Comparison of ENCODE assay signal across 8 mouse cellular contexts in the genomic region with DNA sequence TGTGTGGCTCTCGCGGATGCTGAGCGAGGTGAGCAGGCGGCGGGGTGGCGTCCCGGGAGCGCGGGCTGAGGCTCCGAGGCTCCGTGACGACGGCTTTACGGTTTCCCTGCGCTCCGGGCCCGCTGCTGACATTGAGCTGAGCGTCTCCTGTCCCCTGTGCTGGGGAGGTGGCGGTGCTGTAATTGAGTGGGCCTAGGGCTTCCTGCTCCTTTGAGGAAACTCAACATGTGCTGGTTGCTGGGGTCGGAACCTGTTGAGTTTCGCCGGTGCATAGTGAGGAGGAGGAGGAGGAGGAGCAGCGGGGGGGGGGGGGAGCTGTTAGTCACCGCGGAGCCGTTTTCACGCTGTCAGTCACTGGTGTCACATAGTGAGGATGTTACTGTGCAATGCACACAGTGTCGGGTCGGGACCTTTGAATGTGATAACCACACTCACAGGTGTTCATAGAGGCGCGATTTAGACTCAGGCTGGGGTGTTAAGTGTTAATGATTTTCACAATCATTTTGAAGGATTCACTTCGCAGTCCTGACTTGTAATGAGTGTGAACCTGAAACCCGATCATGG. TPM values are rescaled to one million over a fixed set of nuclear protein-coding genes. Genes with fewer than 3 reads are reported as not detected.
DNase-seq lines count a peak whose midpoint lies in the region; ATAC-seq and TF ChIP-seq lines count a peak whose summit lies in the region.

No protein-coding gene starts in this region.

- peaks cover 9% of the 10 kb centered on the region; the same call in 1 of the 2 replicates for H3K79me2 ChIP-seq in liver, adult 2 months (ENCODE audit: control insufficient read depth, insufficient read depth, low read length)

- H3K27me3 ChIP-seq in liver, adult 2 months (ENCODE audit: control insufficient read depth, insufficient read depth, low read length) = no peaks in the 10 kb centered on the region
- H3K27me3 ChIP-seq in embryonic facial prominence, embryonic 11.5 days (ENCODE audit: control insufficient read depth, insufficient read depth, low read length) = no peaks in the 10 kb centered on the region
- H3K27me3 ChIP-seq in intestine, embryonic 15.5 days (replicated peaks) = no peaks in the 10 kb centered on the region
- H3K27me3 ChIP-seq in neural tube, embryonic 13.5 days = no peaks in the 10 kb centered on the region

- H3K4me2 ChIP-seq in embryonic facial prominence, embryonic 11.5 days (ENCODE audit: low read depth, low read length) = peak overlapping the region; percentile 57
- peak overlapping the region; percentile 60 for H3K4me2 ChIP-seq in intestine, embryonic 15.5 days (replicated peaks)
- H3K4me2 ChIP-seq in neural tube, embryonic 13.5 days = peak overlapping the region; percentile 86

- TF ChIP-seq CTCF in liver, adult 2 months (IDR thresholded peaks at IDR 0.05; ENCODE audit: low read depth, low read length) = no peak

- peaks cover 5% of the 10 kb centered on the region for H3K4me1 ChIP-seq in liver, adult 2 months (ENCODE audit: control insufficient read depth, insufficient read depth, low read length)
- no peaks in the 10 kb centered on the region for H3K4me1 ChIP-seq in embryonic facial prominence, embryonic 11.5 days (ENCODE audit: control insufficient read depth, insufficient read depth, low read length)
- H3K4me1 ChIP-seq in intestine, embryonic 15.5 days (replicated peaks) = peaks cover 10% of the 10 kb centered on the region
- peaks cover 25% of the 10 kb centered on the region for H3K4me1 ChIP-seq in neural tube, embryonic 13.5 days (replicated peaks)

- peak overlapping the region; percentile 88 for H3K9ac ChIP-seq in liver, adult 2 months (ENCODE audit: low read depth, low read length)
- peak overlapping the region; percentile 76 for H3K9ac ChIP-seq in embryonic facial prominence, embryonic 11.5 days (replicated peaks; ENCODE audit: low read length)
- peak overlapping the region; percentile 75 for H3K9ac ChIP-seq in intestine, embryonic 15.5 days
- H3K9ac ChIP-seq in neural tube, embryonic 13.5 days = peak overlapping the region; percentile 84

- H3K9me3 ChIP-seq in embryonic facial prominence, embryonic 11.5 days (replicated peaks; ENCODE audit: control insufficient read depth, low read length) = no peaks in the 10 kb centered on the region
- H3K9me3 ChIP-seq in intestine, embryonic 15.5 days = no peaks in the 10 kb centered on the region
- H3K9me3 ChIP-seq in neural tube, embryonic 13.5 days = no peaks in the 10 kb centered on the region

- no peak for DNase-seq in liver, adult 2 months (ENCODE audit: extremely low read depth, low read depth, low spot score)
- no peak for DNase-seq in liver
- DNase-seq in embryonic facial prominence, embryonic 11.5 days (ENCODE audit: low spot score) = no peak
- no peak for DNase-seq in cerebellum, adult 9-10 months
- DNase-seq in urinary bladder, adult 18-20 months (ENCODE audit: low spot score in 2 of 2) = no peak
- DNase-seq in adrenal gland, adult 2 months = no peak

- ATAC-seq in embryonic facial prominence, embryonic 11.5 days (replicated peaks; ENCODE audit: insufficient number of reproducible peaks, low FRiP score, low TSS enrichment, low read depth) = peak; percentile 57
- peak; percentile 39 for ATAC-seq in intestine, embryonic 15.5 days
- peak; percentile 77 for ATAC-seq in neural tube, embryonic 13.5 days (ENCODE audit: low read depth)

- H3K4me3 ChIP-seq in liver, adult 2 months (ENCODE audit: insufficient read depth, low read depth, low read length) = peak overlapping the region; percentile 79
- peak overlapping the region; percentile 96 for H3K4me3 ChIP-seq in embryonic facial prominence, embryonic 11.5 days (ENCODE audit: low read depth, low read length)
- peak overlapping the region; percentile 92 for H3K4me3 ChIP-seq in intestine, embryonic 15.5 days (replicated peaks)
- peak overlapping the region; percentile 98 for H3K4me3 ChIP-seq in neural tube, embryonic 13.5 days

- no peak for TF ChIP-seq POLR2A in liver, adult 2 months (IDR thresholded peaks at IDR 0.05; ENCODE audit: extremely low read depth, insufficient read depth, low read length)

- under 1% methylated on average over 33 of the region's 33 CpGs for WGBS in liver, adult 2 months
- WGBS in embryonic facial prominence, embryonic 11.5 days = 1% methylated on average over 29 of the region's 33 CpGs
- 1% methylated on average over 33 of the region's 33 CpGs for WGBS in intestine, embryonic 15.5 days
- WGBS in neural tube, embryonic 13.5 days = 2% methylated on average over 33 of the region's 33 CpGs

- H3K27ac ChIP-seq in liver, adult 2 months (replicated peaks; ENCODE audit: insufficient read depth, low read depth, low read length) = peak overlapping the region; percentile 17
- no peak overlapping the region for H3K27ac ChIP-seq in embryonic facial prominence, embryonic 11.5 days (replicated peaks; ENCODE audit: low read depth, low read length)
- H3K27ac ChIP-seq in intestine, embryonic 15.5 days = no peak overlapping the region
- H3K27ac ChIP-seq in neural tube, embryonic 13.5 days (replicated peaks) = peak overlapping the region; percentile 40; the same call in 1 of the 2 replicates

- peaks cover 6% of the 10 kb centered on the region for H3K36me3 ChIP-seq in liver, adult 2 months (ENCODE audit: control insufficient read depth, insufficient read depth, low read length)
- peaks cover 8% of the 10 kb centered on the region for H3K36me3 ChIP-seq in embryonic facial prominence, embryonic 11.5 days (replicated peaks; ENCODE audit: control insufficient read depth, insufficient read depth, low read depth, low read length)
- H3K36me3 ChIP-seq in intestine, embryonic 15.5 days = peaks cover 23% of the 10 kb centered on the region
- H3K36me3 ChIP-seq in neural tube, embryonic 13.5 days = peaks cover 38% of the 10 kb centered on the region

RNA-seq across cellular contexts. Expression of a gene that starts 0.4 kb away (rescaled TPM):
- 7.7 and 9.7 TPM in 2 replicates for total RNA-seq in liver, adult 2 months (2014; rRNA removed)
- polyA plus RNA-seq in liver, adult 2 months (2012; rRNA removed) = 18.6 and 19.1 TPM in 2 replicates
- 19.3 and 23.0 TPM in 2 replicates for polyA plus RNA-seq in embryonic facial prominence, embryonic 11.5 days (2014; fragmentation: Nextera tagmentation; extraction: Ambion mirVana)
- 25.5 and 26.2 TPM in 2 replicates for polyA plus RNA-seq in intestine, embryonic 15.5 days (2015; fragmentation: Nextera tagmentation; extraction: Ambion mirVana)
- 29.7 and 34.2 TPM in 2 replicates for polyA plus RNA-seq in neural tube, embryonic 13.5 days (2015; fragmentation: Nextera tagmentation; extraction: Ambion mirVana)
- 10 to 100 TPM; 30.3 to 38.7 TPM for total RNA-seq in adrenal gland, adult 2 months (2021)
- 36.6 and 38.1 TPM in 2 replicates for polyA plus RNA-seq in adrenal gland, adult 2 months (2012; rRNA removed)

RNA-seq across cellular contexts. Expression of a gene that starts 16.3 kb away (rescaled TPM):
- total RNA-seq in liver, adult 2 months (2014; rRNA removed) = 12.3 and 19.3 TPM in 2 replicates
- polyA plus RNA-seq in liver, adult 2 months (2012; rRNA removed) = 26.3 and 30.0 TPM in 2 replicates
- 45.7 and 52.8 TPM in 2 replicates for polyA plus RNA-seq in embryonic facial prominence, embryonic 11.5 days (2014; fragmentation: Nextera tagmentation; extraction: Ambion mirVana)
- 32.2 and 35.4 TPM in 2 replicates for polyA plus RNA-seq in intestine, embryonic 15.5 days (2015; fragmentation: Nextera tagmentation; extraction: Ambion mirVana)
- 53.9 and 54.4 TPM in 2 replicates for polyA plus RNA-seq in neural tube, embryonic 13.5 days (2015; fragmentation: Nextera tagmentation; extraction: Ambion mirVana)
- 10 to 100 TPM; 20.1 to 68.5 TPM for total RNA-seq in adrenal gland, adult 2 months (2021)
- polyA plus RNA-seq in adrenal gland, adult 2 months (2012; rRNA removed) = 43.2 and 47.4 TPM in 2 replicates

RNA-seq across cellular contexts. Expression of a gene that starts 16.4 kb away (rescaled TPM):
- 12.3 and 17.5 TPM in 2 replicates for total RNA-seq in liver, adult 2 months (2014; rRNA removed)
- 19.0 and 30.9 TPM in 2 replicates for polyA plus RNA-seq in liver, adult 2 months (2012; rRNA removed)
- 28.6 and 35.4 TPM in 2 replicates for polyA plus RNA-seq in embryonic facial prominence, embryonic 11.5 days (2014; fragmentation: Nextera tagmentation; extraction: Ambion mirVana)
- 38.7 and 41.8 TPM in 2 replicates for polyA plus RNA-seq in intestine, embryonic 15.5 days (2015; fragmentation: Nextera tagmentation; extraction: Ambion mirVana)
- polyA plus RNA-seq in neural tube, embryonic 13.5 days (2015; fragmentation: Nextera tagmentation; extraction: Ambion mirVana) = 37.6 and 37.8 TPM in 2 replicates
- total RNA-seq in adrenal gland, adult 2 months (2021) = 10 to 100 TPM; 19.9 to 61.1 TPM
- polyA plus RNA-seq in adrenal gland, adult 2 months (2012; rRNA removed) = 62.7 and 64.6 TPM in 2 replicates

RNA-seq across cellular contexts. Expression of a gene that starts 29.3 kb away (rescaled TPM):
- 0.09 TPM in 1 of 2 replicates, not detected in the other for total RNA-seq in liver, adult 2 months (2014; rRNA removed)
- polyA plus RNA-seq in liver, adult 2 months (2012; rRNA removed) = not detected in 2 replicates
- 0.08 and 0.18 TPM in 2 replicates for polyA plus RNA-seq in embryonic facial prominence, embryonic 11.5 days (2014; fragmentation: Nextera tagmentation; extraction: Ambion mirVana)
- 0.16 and 0.23 TPM in 2 replicates for polyA plus RNA-seq in intestine, embryonic 15.5 days (2015; fragmentation: Nextera tagmentation; extraction: Ambion mirVana)
- 0.08 and 0.26 TPM in 2 replicates for polyA plus RNA-seq in neural tube, embryonic 13.5 days (2015; fragmentation: Nextera tagmentation; extraction: Ambion mirVana)
- total RNA-seq in adrenal gland, adult 2 months (2021) = under 1 TPM in 1 of 2 experiments, not detected in 1; 0.14 TPM
- polyA plus RNA-seq in adrenal gland, adult 2 months (2012; rRNA removed) = not detected in 2 replicates

RNA-seq across cellular contexts. Expression of a gene that starts 50.0 kb away (rescaled TPM):
- total RNA-seq in liver, adult 2 months (2014; rRNA removed) = 27.7 and 38.9 TPM in 2 replicates
- 30.2 and 35.7 TPM in 2 replicates for polyA plus RNA-seq in liver, adult 2 months (2012; rRNA removed)
- 29.0 and 30.1 TPM in 2 replicates for polyA plus RNA-seq in embryonic facial prominence, embryonic 11.5 days (2014; fragmentation: Nextera tagmentation; extraction: Ambion mirVana)
- polyA plus RNA-seq in intestine, embryonic 15.5 days (2015; fragmentation: Nextera tagmentation; extraction: Ambion mirVana) = 43.1 and 45.3 TPM in 2 replicates
- polyA plus RNA-seq in neural tube, embryonic 13.5 days (2015; fragmentation: Nextera tagmentation; extraction: Ambion mirVana) = 28.9 and 29.5 TPM in 2 replicates
- total RNA-seq in adrenal gland, adult 2 months (2021) = 100 to 1,000 TPM; 154 to 322 TPM
- polyA plus RNA-seq in adrenal gland, adult 2 months (2012; rRNA removed) = 222 and 270 TPM in 2 replicates

Comparison
In these comparisons a context has a peak if more than half of its experiments do, and no peak if none do; other contexts are left out.
1. H3K27ac ChIP-seq: peak in liver, adult 2 months (single experiment) and neural tube, embryonic 13.5 days (single experiment); none in embryonic facial prominence, embryonic 11.5 days (single experiment) and intestine, embryonic 15.5 days (single experiment).
2. Peak in every context shown above with its lines, with median percentiles within 50 percentile points of each other: H3K4me3 ChIP-seq, H3K9ac ChIP-seq, ATAC-seq and H3K4me2 ChIP-seq.